Mouse (Mus musculus): Measurements from ENCODE around the gene Msrb2. TPM values are rescaled to one million over a fixed set of nuclear protein-coding genes. Genes with fewer than 3 reads are reported as not detected.

The Msrb2 gene
- 12.1 and 12.4 TPM in 2 replicates for polyA plus RNA-seq (2015; fragmentation: Nextera tagmentation; extraction: Ambion mirVana)

DNA sequence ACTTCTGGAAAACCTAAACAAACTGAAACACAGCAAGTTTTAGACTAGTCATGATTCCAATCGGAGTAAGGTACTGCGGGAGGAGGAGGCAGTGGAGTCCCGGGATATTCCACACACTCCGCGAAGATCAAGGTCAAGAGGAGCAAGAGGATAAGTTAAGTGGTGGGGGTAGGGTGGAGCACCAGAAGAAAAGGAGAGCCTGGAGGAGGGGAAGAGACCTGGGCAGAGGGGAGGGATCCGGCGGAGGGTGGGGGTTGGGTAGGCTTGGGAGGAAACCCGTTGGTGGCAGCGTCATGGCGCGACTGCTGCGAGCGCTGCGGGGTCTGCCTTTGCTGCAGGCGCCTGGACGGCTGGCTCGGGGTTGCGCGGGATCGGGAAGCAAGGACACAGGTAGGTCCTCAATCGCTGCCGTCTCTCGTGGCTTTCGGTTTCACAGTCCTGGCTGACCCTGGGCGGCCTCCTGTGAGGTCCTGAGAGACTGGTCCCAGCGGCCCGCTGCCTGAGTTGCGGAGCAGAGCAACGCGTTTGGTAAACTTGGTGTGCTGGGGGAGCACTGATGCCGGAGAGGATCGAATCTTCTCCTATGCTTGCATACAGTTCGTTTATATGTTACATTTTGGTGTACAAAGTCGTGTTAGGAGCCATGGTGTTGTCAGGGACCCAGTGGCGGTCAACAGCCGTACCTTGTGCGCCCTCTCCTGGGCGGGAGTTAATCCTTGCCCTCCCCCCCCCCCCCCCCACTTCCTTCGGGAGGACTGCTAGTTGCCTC, at the start of gene Msrb2:
Gene Msrb2 (plus strand): TSS at position 51 of the 769 bp plus-strand sequence.
- H3K27ac ChIP-seq (replicated peaks), result peak within 1 kb of the TSS; percentile 84
- ATAC-seq (ENCODE audit: low FRiP score, low TSS enrichment), result peak; percentile 91
- no peaks in the 10 kb centered on the region for H3K27me3 ChIP-seq (ENCODE audit: control insufficient read depth, insufficient read depth, low read length)
- H3K9ac ChIP-seq (ENCODE audit: low read length), result peak within 1 kb of the TSS; percentile 84
- no peaks in the 10 kb centered on the region for H3K36me3 ChIP-seq (ENCODE audit: control insufficient read depth, insufficient read depth, low read length)
- peak within 1 kb of the TSS; percentile 70 for H3K4me2 ChIP-seq (replicated peaks; ENCODE audit: low read depth)
- H3K9me3 ChIP-seq (ENCODE audit: control insufficient read depth, low read length), result no peaks in the 10 kb centered on the region
- no peak for TF ChIP-seq EP300 (optimal IDR thresholded peaks at IDR 0.05)
- TF ChIP-seq CTCF (IDR thresholded peaks at IDR 0.05; ENCODE audit: low read depth), result peak; percentile 79
- H3K4me3 ChIP-seq (ENCODE audit: low read depth, low read length), result peak within 1 kb of the TSS; percentile 78
- peak; percentile 88 for DNase-seq (ENCODE audit: low spot score)
- no peaks in the 10 kb centered on the region for H3K4me1 ChIP-seq (replicated peaks; ENCODE audit: control insufficient read depth, insufficient read depth)
- under 1% methylated on average over 38 of the region's 39 CpGs for WGBS

DNA sequence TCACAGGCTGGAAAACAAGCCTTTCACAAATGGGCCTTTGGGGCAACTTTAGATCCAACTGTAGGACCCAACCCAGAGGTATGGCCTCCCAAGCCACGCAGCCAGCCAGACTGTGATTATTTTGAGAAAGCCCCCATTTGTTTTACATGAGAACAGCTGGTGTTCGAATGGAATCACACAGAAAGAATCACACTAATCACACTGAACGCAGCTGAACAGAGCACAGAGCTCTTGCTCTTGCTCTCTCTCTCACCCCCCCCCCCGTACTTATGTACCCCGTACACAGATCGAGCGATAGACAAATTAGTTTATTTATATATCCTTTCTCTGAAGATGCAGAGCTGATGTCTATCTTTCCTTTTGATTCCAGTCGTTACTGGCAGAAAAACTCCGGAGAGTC, 48.8 kb upstream of the Msrb2 start:
- 57% methylated on average over 9 of the region's 9 CpGs for WGBS
- DNase-seq (ENCODE audit: low spot score), result no peak

DNA sequence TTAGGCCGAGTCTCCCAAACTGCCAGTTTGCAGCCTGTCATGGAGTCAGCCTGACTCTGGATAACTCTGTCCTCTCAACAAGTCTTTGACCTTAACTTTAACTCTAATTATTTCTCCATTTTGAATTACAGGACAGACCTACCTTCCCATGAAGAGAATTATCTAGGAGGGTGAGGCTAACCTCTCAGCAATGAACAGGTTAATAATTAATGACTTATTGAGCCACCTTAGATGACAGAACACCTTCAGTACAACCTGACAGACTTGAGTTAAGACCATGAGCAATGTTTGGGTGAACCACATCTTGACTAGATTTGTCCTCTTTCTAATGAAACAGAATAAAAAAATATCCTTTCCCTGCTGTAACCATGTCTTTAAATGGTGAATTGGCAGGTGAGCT, 44.9 kb upstream of the Msrb2 start:
- DNase-seq (ENCODE audit: low spot score), result no peak
- no peak overlapping the region for H3K27ac ChIP-seq (replicated peaks)
- TF ChIP-seq EP300 (optimal IDR thresholded peaks at IDR 0.05) (no peak), CTCF (IDR thresholded peaks at IDR 0.05; ENCODE audit: low read depth) (no peak)
- no peak overlapping the region for H3K4me3 ChIP-seq (ENCODE audit: low read depth, low read length)
- H3K4me1 ChIP-seq (replicated peaks; ENCODE audit: control insufficient read depth, insufficient read depth), result no peaks in the 10 kb centered on the region
- no peak for ATAC-seq (ENCODE audit: low FRiP score, low TSS enrichment)
- H3K36me3 ChIP-seq (ENCODE audit: control insufficient read depth, insufficient read depth, low read length), result no peaks in the 10 kb centered on the region
- H3K9me3 ChIP-seq (ENCODE audit: control insufficient read depth, low read length), result no peaks in the 10 kb centered on the region
- H3K4me2 ChIP-seq (replicated peaks; ENCODE audit: low read depth), result no peak overlapping the region
- H3K27me3 ChIP-seq (ENCODE audit: control insufficient read depth, insufficient read depth, low read length), result no peaks in the 10 kb centered on the region
- H3K9ac ChIP-seq (ENCODE audit: low read length), result no peak overlapping the region
- WGBS, result 73% methylated on average over 1 of the region's 1 CpGs

More for the DNA sequence above, 48.8 kb upstream of the Msrb2 start:
- no peak for ATAC-seq (ENCODE audit: low FRiP score, low TSS enrichment)
- Histone ChIP-seq H3K27me3 (ENCODE audit: control insufficient read depth, insufficient read depth, low read length) (no peaks in the 10 kb centered on the region), H3K27ac (replicated peaks) (no peak overlapping the region), H3K4me1 (replicated peaks; ENCODE audit: control insufficient read depth, insufficient read depth) (no peaks in the 10 kb centered on the region), H3K36me3 (ENCODE audit: control insufficient read depth, insufficient read depth, low read length) (no peaks in the 10 kb centered on the region), H3K4me2 (replicated peaks; ENCODE audit: low read depth) (no peak overlapping the region), H3K9ac (ENCODE audit: low read length) (no peak overlapping the region), H3K4me3 (ENCODE audit: low read depth, low read length) (no peak overlapping the region), H3K9me3 (ENCODE audit: control insufficient read depth, low read length) (no peaks in the 10 kb centered on the region)
- TF ChIP-seq CTCF (IDR thresholded peaks at IDR 0.05; ENCODE audit: low read depth) (no peak), EP300 (optimal IDR thresholded peaks at IDR 0.05) (no peak)

DNA sequence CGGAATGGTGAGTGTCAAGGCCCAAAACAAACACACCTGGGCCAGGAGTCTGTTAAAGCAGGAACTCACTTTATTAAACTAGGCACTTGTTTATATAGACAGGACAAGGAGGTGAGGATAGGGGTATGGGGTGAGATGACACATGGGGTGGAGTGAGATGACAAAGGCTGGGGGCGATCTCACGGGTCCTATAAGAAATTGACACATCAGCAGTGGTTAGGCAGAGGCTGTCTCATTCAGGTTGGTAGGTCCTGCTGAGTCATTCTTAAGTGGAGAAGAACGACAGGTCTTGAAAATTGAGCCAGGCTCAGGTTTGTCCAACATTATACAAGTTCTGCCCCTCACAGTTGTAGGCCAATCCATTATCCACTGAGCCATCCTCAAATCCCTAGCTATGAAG, 43.4 kb upstream of the Msrb2 start:
- no peak for ATAC-seq (ENCODE audit: low FRiP score, low TSS enrichment)
- WGBS, result 54% methylated on average over 4 of the region's 4 CpGs

DNA sequence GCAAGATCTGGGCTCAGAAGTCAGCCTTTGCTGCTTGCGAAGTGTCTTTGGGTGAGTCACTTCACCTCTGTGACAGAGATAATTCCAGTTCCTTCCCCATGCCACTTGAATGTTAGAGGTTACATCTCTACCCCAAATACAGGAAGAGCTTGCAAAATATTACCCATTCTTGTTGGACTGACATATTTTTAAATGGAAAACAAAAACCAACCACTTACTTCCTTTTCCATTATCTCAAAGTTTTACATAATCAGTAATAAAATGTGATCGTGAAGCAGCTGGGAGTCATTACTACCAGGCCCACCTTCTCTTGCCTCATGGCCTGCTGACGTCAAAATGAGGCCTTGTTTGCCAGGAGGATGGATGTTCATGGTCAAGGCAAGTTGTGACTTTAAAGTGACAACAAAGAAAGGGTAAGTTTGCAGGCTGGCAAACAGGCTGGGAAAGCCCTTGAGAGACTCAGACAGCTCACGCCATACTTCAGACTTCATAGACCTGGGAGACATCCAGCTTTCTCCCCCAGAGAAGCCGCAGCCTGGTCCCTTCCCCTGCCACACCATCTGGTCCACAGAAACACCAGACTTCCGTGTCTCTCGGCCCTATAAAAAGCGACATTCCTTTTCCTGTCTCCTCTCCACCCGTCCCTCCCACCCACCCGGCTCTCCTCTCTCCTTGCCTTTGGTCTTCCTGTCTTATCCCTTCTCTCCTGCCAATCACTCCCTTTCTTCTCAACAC, 27.2 kb upstream of the Msrb2 start:
- DNase-seq (ENCODE audit: low spot score), result no peak
- H3K27ac ChIP-seq (replicated peaks), result 0 out of 2 replicates have a peak overlapping the region, but pooled peaks have one; percentile 30
- H3K27me3 ChIP-seq (ENCODE audit: control insufficient read depth, insufficient read depth, low read length), result no peaks in the 10 kb centered on the region
- WGBS, result 39% methylated on average over 10 of the region's 10 CpGs
- 0 out of 2 replicates have a peak overlapping the region, but pooled peaks have one; percentile 10 for H3K4me3 ChIP-seq (ENCODE audit: low read depth, low read length)
- no peaks in the 10 kb centered on the region for H3K4me1 ChIP-seq (replicated peaks; ENCODE audit: control insufficient read depth, insufficient read depth)
- TF ChIP-seq CTCF (IDR thresholded peaks at IDR 0.05; ENCODE audit: low read depth), result no peak
- TF ChIP-seq EP300 (optimal IDR thresholded peaks at IDR 0.05), result no peak
- ATAC-seq (ENCODE audit: low FRiP score, low TSS enrichment), result no peak
- H3K9ac ChIP-seq (ENCODE audit: low read length), result no peak overlapping the region
- no peaks in the 10 kb centered on the region for H3K9me3 ChIP-seq (ENCODE audit: control insufficient read depth, low read length)
- no peaks in the 10 kb centered on the region for H3K36me3 ChIP-seq (ENCODE audit: control insufficient read depth, insufficient read depth, low read length)
- peak overlapping the region; percentile 32 for H3K4me2 ChIP-seq (replicated peaks; ENCODE audit: low read depth)

More for the DNA sequence above, 43.4 kb upstream of the Msrb2 start:
- no peak overlapping the region for H3K4me2 ChIP-seq (replicated peaks; ENCODE audit: low read depth)
- H3K9ac ChIP-seq (ENCODE audit: low read length), result no peak overlapping the region
- no peak overlapping the region for H3K4me3 ChIP-seq (ENCODE audit: low read depth, low read length)
- H3K36me3 ChIP-seq (ENCODE audit: control insufficient read depth, insufficient read depth, low read length), result no peaks in the 10 kb centered on the region
- no peaks in the 10 kb centered on the region for H3K27me3 ChIP-seq (ENCODE audit: control insufficient read depth, insufficient read depth, low read length)
- no peak for DNase-seq (ENCODE audit: low spot score)
- TF ChIP-seq EP300 (optimal IDR thresholded peaks at IDR 0.05), result no peak
- no peak for TF ChIP-seq CTCF (IDR thresholded peaks at IDR 0.05; ENCODE audit: low read depth)
- H3K9me3 ChIP-seq (ENCODE audit: control insufficient read depth, low read length), result no peaks in the 10 kb centered on the region
- H3K27ac ChIP-seq (replicated peaks), result no peak overlapping the region
- H3K4me1 ChIP-seq (replicated peaks; ENCODE audit: control insufficient read depth, insufficient read depth), result no peaks in the 10 kb centered on the region
